Mouse (Mus musculus) frontal cortex, postnatal 36 days (tissue): ENCODE data around the gene Olfr571.

ENCODE experiments used
- DNase-seq, 2 experiments: peaks; one replicate each; pipeline ENCODE4 v3.0.0; 2022; ENCODE audit warnings: low spot score in 2 of 2

Gene Olfr571

GRCm38 (mm10) chr7:102917032-102917875, at the start of gene Olfr571:
Gene Olfr571 (minus strand): TSS chr7:102917536.
- no peak for DNase-seq

GRCm38 (mm10) chr7:102962360-102962759, 45.0 kb upstream of the Olfr571 start, which contains the start of gene Olfr576:
Gene Olfr576 (plus strand): TSS chr7:102962660.
- DNase-seq = no peak

GRCm38 (mm10) chr7:102958593-102958992, 41.3 kb upstream of the Olfr571 start, which contains the start of gene Olfr575:
Gene Olfr575 (minus strand): TSS chr7:102958775.
- no peak for DNase-seq

GRCm38 (mm10) chr7:102958137-102958536, 40.8 kb upstream of the Olfr571 start:
- DNase-seq = no peak

GRCm38 (mm10) chr7:102950732-102951131, 33.4 kb upstream of the Olfr571 start:
- no peak for DNase-seq

- no peak for DNase-seq
Measured at GRCm38 (mm10) chr7:102948167-102948566, 30.8 kb upstream of the Olfr571 start, which contains the start of gene Olfr574. Gene Olfr574 (plus strand): TSS chr7:102948467.

- DNase-seq = no peak
Measured at GRCm38 (mm10) chr7:102943417-102943816, 26.1 kb upstream of the Olfr571 start.

- DNase-seq = no peak
Measured at GRCm38 (mm10) chr7:102942475-102942874, 25.1 kb upstream of the Olfr571 start, which contains the start of gene Olfr573-ps1. Gene Olfr573-ps1 (minus strand): TSS chr7:102942575.

- no peak for DNase-seq
Measured at GRCm38 (mm10) chr7:102927105-102927504, 9.8 kb upstream of the Olfr571 start.

- DNase-seq = no peak
Measured at GRCm38 (mm10) chr7:102924109-102924508, 6.8 kb upstream of the Olfr571 start, which contains the start of gene Olfr572. Gene Olfr572 (plus strand): TSS chr7:102924409.

GRCm38 (mm10) chr7:102919632-102920031, 2.3 kb upstream of the Olfr571 start:
- peak in 1 of 2 experiments; percentile 3 for DNase-seq

GRCm38 (mm10) chr7:102916405-102916804, 931 bp downstream of the Olfr571 start:
- DNase-seq = no peak

- no peak for DNase-seq
Measured at GRCm38 (mm10) chr7:102915261-102915660, 2.1 kb downstream of the Olfr571 start.

- no peak for DNase-seq
Measured at GRCm38 (mm10) chr7:102890782-102891181, 26.6 kb downstream of the Olfr571 start, which contains the start of gene Olfr569. Gene Olfr569 (minus strand): TSS chr7:102890882.

GRCm38 (mm10) chr7:102876822-102877221, 40.5 kb downstream of the Olfr571 start, which contains the start of gene Olfr568:
Gene Olfr568 (plus strand): TSS chr7:102877122.
- no peak for DNase-seq

GRCm38 (mm10) chr7:102858665-102859064, 58.7 kb downstream of the Olfr571 start, which contains the start of gene Olfr566:
Gene Olfr566 (minus strand): TSS chr7:102858765.
- no peak for DNase-seq

GRCm38 (mm10) chr7:102855807-102856206, 61.5 kb downstream of the Olfr571 start:
- DNase-seq = no peak
